Mouse (Mus musculus) MEL (cell line): Measurements from ENCODE around the gene Fermt2.

Source experiments
- CHD1 ChIP-seq: IDR thresholded peaks from 2 replicates; pipeline ENCODE4 v1.6.1; 2012; ENCODE audit warnings: low read depth, mild to moderate bottlenecking, inconsistent platforms, low read length, improper control_type of control experiment
- CTCF ChIP-seq, 3 experiments: IDR thresholded peaks in 2 of 3; conservative IDR thresholded peaks in 1 of 3; 2 replicates each; pipeline ENCODE4 v1.5.1; 2011 to 2012; ENCODE audit warnings: low read length in 3 of 3, low read depth in 2 of 3, mild to moderate bottlenecking in 2 of 3, improper control_type of control experiment in 1 of 3, inconsistent platforms in 1 of 3, mixed read lengths in 1 of 3, moderate library complexity in 1 of 3; ENCODE audit not compliant: control insufficient read depth in 1 of 3, insufficient read depth in 1 of 3, poor library complexity in 1 of 3, severe bottlenecking in 1 of 3
- ELF1 ChIP-seq: IDR thresholded peaks from 2 replicates; pipeline ENCODE4 v1.6.1; 2014; ENCODE audit warnings: low read depth, mild to moderate bottlenecking, inconsistent platforms, low read length, improper control_type of control experiment, moderate library complexity
- EP300 ChIP-seq, 2 experiments: IDR thresholded peaks; 2 replicates each; pipeline ENCODE4 v1.6.1; 2011; ENCODE audit warnings: improper control_type of control experiment in 2 of 2, low read length in 2 of 2, low read depth in 1 of 2, mild to moderate bottlenecking in 1 of 2
- HCFC1 ChIP-seq: IDR thresholded peaks from 2 replicates; pipeline ENCODE4 v1.6.1; 2012; ENCODE audit warnings: low read depth, mild to moderate bottlenecking, inconsistent platforms, low read length, improper control_type of control experiment, moderate library complexity
- MXI1 ChIP-seq: IDR thresholded peaks from 2 replicates; pipeline ENCODE4 v1.6.1; 2011; ENCODE audit warnings: mild to moderate bottlenecking, low read depth, low read length, improper control_type of control experiment
- NELFE ChIP-seq: IDR thresholded peaks from 2 replicates; pipeline ENCODE4 v1.6.1; 2011; ENCODE audit warnings: low read depth, low read length, improper control_type of control experiment
- NRF1 ChIP-seq: IDR thresholded peaks from 2 replicates; pipeline ENCODE4 v1.6.1; 2014; ENCODE audit warnings: low read depth, mild to moderate bottlenecking, inconsistent platforms, low read length, improper control_type of control experiment, moderate library complexity; ENCODE audit not compliant: poor library complexity, insufficient read depth, severe bottlenecking
- POLR2A ChIP-seq, 2 experiments: IDR thresholded peaks; 2 replicates each; pipeline ENCODE4 v1.6.1; 2011 to 2012; ENCODE audit warnings: low read length in 2 of 2, mild to moderate bottlenecking in 2 of 2, control low read depth in 1 of 2, improper control_type of control experiment in 1 of 2, low read depth in 1 of 2, moderate library complexity in 1 of 2; ENCODE audit not compliant: control insufficient read depth in 1 of 2, insufficient read depth in 1 of 2, poor library complexity in 1 of 2
- POLR2AphosphoS5 ChIP-seq: IDR thresholded peaks from 2 replicates; pipeline ENCODE4 v1.6.1; 2012; ENCODE audit warnings: low read depth, borderline replicate concordance, mild to moderate bottlenecking, inconsistent platforms, low read length, moderate library complexity, mixed read lengths
- SMC3 ChIP-seq: IDR thresholded peaks from 2 replicates; pipeline ENCODE4 v1.6.1; 2011; ENCODE audit warnings: low read depth, low read length, improper control_type of control experiment
- TCF12 ChIP-seq: IDR thresholded peaks from 2 replicates; pipeline ENCODE4 v1.6.1; 2014; ENCODE audit warnings: low read depth, mild to moderate bottlenecking, inconsistent platforms, low read length, improper control_type of control experiment, moderate library complexity
- USF2 ChIP-seq, 2 experiments: IDR thresholded peaks; 2 replicates each; pipeline ENCODE4 v1.6.1; 2011 to 2012; ENCODE audit warnings: improper control_type of control experiment in 2 of 2, low read length in 2 of 2, borderline replicate concordance in 1 of 2, inconsistent platforms in 1 of 2, low read depth in 1 of 2, mild to moderate bottlenecking in 1 of 2; ENCODE audit not compliant: insufficient read depth in 1 of 2
- ZNF384 ChIP-seq: IDR thresholded peaks from 2 replicates; pipeline ENCODE4 v1.6.1; 2012; ENCODE audit warnings: low read depth, mild to moderate bottlenecking, inconsistent platforms, low read length, improper control_type of control experiment

GRCm38 (mm10) chr14:45559018-45559417 lies 29.1 kb upstream of the Fermt2 start:
- TF ChIP-seq ELF1 (no peak), MXI1 (no peak), HCFC1 (no peak), USF2 (IDR thresholded peaks at IDR 0.05; ENCODE audit: borderline replicate concordance in 1 of 2, insufficient read depth in 1 of 2, low read depth in 1 of 2, low read length in 2 of 2) (no peak), POLR2A (IDR thresholded peaks at IDR 0.05; ENCODE audit: control insufficient read depth in 1 of 2, insufficient read depth in 1 of 2, low read depth in 1 of 2, low read length in 2 of 2, poor library complexity in 1 of 2) (no peak), ZNF384 (no peak), CTCF (IDR thresholded peaks at IDR 0.05 in 2 of 3, conservative IDR thresholded peaks at IDR 0.05 in 1 of 3; ENCODE audit: control insufficient read depth in 1 of 3, insufficient read depth in 1 of 3, low read depth in 2 of 3, low read length in 3 of 3, poor library complexity in 1 of 3, severe bottlenecking in 1 of 3) (no peak), EP300 (IDR thresholded peaks at IDR 0.05; ENCODE audit: low read depth in 1 of 2, low read length in 2 of 2) (no peak), NRF1 (no peak), POLR2AphosphoS5 (no peak), SMC3 (no peak), TCF12 (no peak), NELFE (no peak), CHD1 (no peak)
